Mouse (Mus musculus): ENCODE data around the gene Gabpb2.

Gene Gabpb2

GRCm38 (mm10) chr3:95247660-95248336 lies 30.1 kb upstream of the Gabpb2 start:
- no peak overlapping the region for H3K4me3 ChIP-seq (replicated peaks; ENCODE audit: low read length)
- H3K36me3 ChIP-seq (ENCODE audit: insufficient read depth, low read length), result peaks cover 70% of the 10 kb centered on the region
- H3K4me1 ChIP-seq (replicated peaks; ENCODE audit: low read depth, low read length), result peaks cover 57% of the 10 kb centered on the region
- no peaks in the 10 kb centered on the region for H3K27me3 ChIP-seq (ENCODE audit: insufficient read depth, low read length)
- TF ChIP-seq NANOG (IDR thresholded peaks at IDR 0.05; ENCODE audit: borderline replicate concordance, low read length) (no peak), POU5F1 (IDR thresholded peaks at IDR 0.05; ENCODE audit: borderline replicate concordance, low read length) (no peak), CTCF (conservative IDR thresholded peaks at IDR 0.05; ENCODE audit: low read length) (no peak)
- H3K9me3 ChIP-seq (ENCODE audit: low read length), result no peaks in the 10 kb centered on the region

- Histone ChIP-seq H3K4me3 (replicated peaks; ENCODE audit: low read length) (no peak overlapping the region), H3K4me1 (replicated peaks; ENCODE audit: low read depth, low read length) (peaks cover 50% of the 10 kb centered on the region), H3K27me3 (ENCODE audit: insufficient read depth, low read length) (no peaks in the 10 kb centered on the region), H3K36me3 (ENCODE audit: insufficient read depth, low read length) (peaks cover 63% of the 10 kb centered on the region), H3K9me3 (ENCODE audit: low read length) (no peaks in the 10 kb centered on the region)
- no peak for TF ChIP-seq POU5F1 (IDR thresholded peaks at IDR 0.05; ENCODE audit: borderline replicate concordance, low read length)
- no peak for TF ChIP-seq CTCF (conservative IDR thresholded peaks at IDR 0.05; ENCODE audit: low read length)
- no peak for TF ChIP-seq NANOG (IDR thresholded peaks at IDR 0.05; ENCODE audit: borderline replicate concordance, low read length)
Measured at GRCm38 (mm10) chr3:95246465-95247231, 28.9 kb upstream of the Gabpb2 start.

- TF ChIP-seq POU5F1 (IDR thresholded peaks at IDR 0.05; ENCODE audit: borderline replicate concordance, low read length) (no peak), CTCF (conservative IDR thresholded peaks at IDR 0.05; ENCODE audit: low read length) (no peak), NANOG (IDR thresholded peaks at IDR 0.05; ENCODE audit: borderline replicate concordance, low read length) (no peak)
- H3K9me3 ChIP-seq (ENCODE audit: low read length), result no peaks in the 10 kb centered on the region
- peaks cover 53% of the 10 kb centered on the region for H3K36me3 ChIP-seq (ENCODE audit: insufficient read depth, low read length)
- peaks cover 48% of the 10 kb centered on the region for H3K4me1 ChIP-seq (replicated peaks; ENCODE audit: low read depth, low read length)
- peaks cover 3% of the 10 kb centered on the region; the same call in 1 of the 2 replicates for H3K27me3 ChIP-seq (ENCODE audit: insufficient read depth, low read length)
- no peak overlapping the region for H3K4me3 ChIP-seq (replicated peaks; ENCODE audit: low read length)
Measured at GRCm38 (mm10) chr3:95243086-95243485, 25.4 kb upstream of the Gabpb2 start.

- peaks cover 56% of the 10 kb centered on the region for H3K4me1 ChIP-seq (replicated peaks; ENCODE audit: low read depth, low read length)
Measured at GRCm38 (mm10) chr3:95241498-95241897, 23.8 kb upstream of the Gabpb2 start, which contains the start of gene Gm128. TSS of gene Gm128 (minus strand) at chr3:95241598.

GRCm38 (mm10) chr3:95240900-95241299 lies 23.2 kb upstream of the Gabpb2 start:
- TF ChIP-seq POU5F1 (IDR thresholded peaks at IDR 0.05; ENCODE audit: borderline replicate concordance, low read length), result no peak
- no peak for TF ChIP-seq CTCF (conservative IDR thresholded peaks at IDR 0.05; ENCODE audit: low read length)
- no peak for TF ChIP-seq NANOG (IDR thresholded peaks at IDR 0.05; ENCODE audit: borderline replicate concordance, low read length)
- peaks cover 60% of the 10 kb centered on the region for H3K36me3 ChIP-seq (ENCODE audit: insufficient read depth, low read length)
- peaks cover 3% of the 10 kb centered on the region; the same call in 1 of the 2 replicates for H3K27me3 ChIP-seq (ENCODE audit: insufficient read depth, low read length)
- peak overlapping the region; percentile 70 for H3K4me3 ChIP-seq (replicated peaks; ENCODE audit: low read length)
- peaks cover 61% of the 10 kb centered on the region for H3K4me1 ChIP-seq (replicated peaks; ENCODE audit: low read depth, low read length)
- no peaks in the 10 kb centered on the region for H3K9me3 ChIP-seq (ENCODE audit: low read length)

More at GRCm38 (mm10) chr3:95241498-95241897, 23.8 kb upstream of the Gabpb2 start, which contains the start of gene Gm128:
- TF ChIP-seq CTCF (conservative IDR thresholded peaks at IDR 0.05; ENCODE audit: low read length) (no peak), POU5F1 (IDR thresholded peaks at IDR 0.05; ENCODE audit: borderline replicate concordance, low read length) (no peak), NANOG (IDR thresholded peaks at IDR 0.05; ENCODE audit: borderline replicate concordance, low read length) (no peak)
- Histone ChIP-seq H3K9me3 (ENCODE audit: low read length) (no peaks in the 10 kb centered on the region), H3K27me3 (ENCODE audit: insufficient read depth, low read length) (peaks cover 3% of the 10 kb centered on the region; the same call in 1 of the 2 replicates), H3K4me3 (replicated peaks; ENCODE audit: low read length) (peak within 1 kb of the TSS; percentile 70), H3K36me3 (ENCODE audit: insufficient read depth, low read length) (peaks cover 60% of the 10 kb centered on the region)

GRCm38 (mm10) chr3:95239971-95240370 lies 22.3 kb upstream of the Gabpb2 start:
- H3K27me3 ChIP-seq (ENCODE audit: insufficient read depth, low read length), result peaks cover 3% of the 10 kb centered on the region; the same call in 1 of the 2 replicates
- TF ChIP-seq NANOG (IDR thresholded peaks at IDR 0.05; ENCODE audit: borderline replicate concordance, low read length), result no peak
- no peak for TF ChIP-seq CTCF (conservative IDR thresholded peaks at IDR 0.05; ENCODE audit: low read length)
- TF ChIP-seq POU5F1 (IDR thresholded peaks at IDR 0.05; ENCODE audit: borderline replicate concordance, low read length), result no peak

GRCm38 (mm10) chr3:95239022-95239421 lies 21.3 kb upstream of the Gabpb2 start:
- H3K4me3 ChIP-seq (replicated peaks; ENCODE audit: low read length), result no peak overlapping the region
- peaks cover 63% of the 10 kb centered on the region for H3K36me3 ChIP-seq (ENCODE audit: insufficient read depth, low read length)
- H3K9me3 ChIP-seq (ENCODE audit: low read length), result no peaks in the 10 kb centered on the region
- peaks cover 3% of the 10 kb centered on the region; the same call in 1 of the 2 replicates for H3K27me3 ChIP-seq (ENCODE audit: insufficient read depth, low read length)
- H3K4me1 ChIP-seq (replicated peaks; ENCODE audit: low read depth, low read length), result peaks cover 80% of the 10 kb centered on the region
- TF ChIP-seq CTCF (conservative IDR thresholded peaks at IDR 0.05; ENCODE audit: low read length) (0 out of 2 replicates have a peak, but pooled peaks have one; percentile 2), POU5F1 (IDR thresholded peaks at IDR 0.05; ENCODE audit: borderline replicate concordance, low read length) (no peak)

More at GRCm38 (mm10) chr3:95239971-95240370, 22.3 kb upstream of the Gabpb2 start:
- peaks cover 62% of the 10 kb centered on the region for H3K36me3 ChIP-seq (ENCODE audit: insufficient read depth, low read length)
- no peaks in the 10 kb centered on the region for H3K9me3 ChIP-seq (ENCODE audit: low read length)
- peaks cover 71% of the 10 kb centered on the region for H3K4me1 ChIP-seq (replicated peaks; ENCODE audit: low read depth, low read length)
- peak overlapping the region; percentile 70 for H3K4me3 ChIP-seq (replicated peaks; ENCODE audit: low read length)

GRCm38 (mm10) chr3:95237541-95238099 lies 19.9 kb upstream of the Gabpb2 start:
- Histone ChIP-seq H3K36me3 (ENCODE audit: insufficient read depth, low read length) (peaks cover 63% of the 10 kb centered on the region), H3K4me3 (replicated peaks; ENCODE audit: low read length) (no peak overlapping the region), H3K9me3 (ENCODE audit: low read length) (no peaks in the 10 kb centered on the region), H3K27me3 (ENCODE audit: insufficient read depth, low read length) (peaks cover 3% of the 10 kb centered on the region; the same call in 1 of the 2 replicates), H3K4me1 (replicated peaks; ENCODE audit: low read depth, low read length) (peaks cover 87% of the 10 kb centered on the region)
- no peak for TF ChIP-seq CTCF (conservative IDR thresholded peaks at IDR 0.05; ENCODE audit: low read length)
- TF ChIP-seq NANOG (IDR thresholded peaks at IDR 0.05; ENCODE audit: borderline replicate concordance, low read length), result no peak

All from E14TG2a.4 (cell line).